Mouse (Mus musculus) skeletal muscle tissue, adult 2 months (tissue): ENCODE results near the gene Maml1.

Experiments used
- DNase-seq: peaks from one replicate; pipeline ENCODE4 v3.0.0-alpha.2; 2012; ENCODE audit warnings: low read depth, low spot score

Maml1 gene

DNA sequence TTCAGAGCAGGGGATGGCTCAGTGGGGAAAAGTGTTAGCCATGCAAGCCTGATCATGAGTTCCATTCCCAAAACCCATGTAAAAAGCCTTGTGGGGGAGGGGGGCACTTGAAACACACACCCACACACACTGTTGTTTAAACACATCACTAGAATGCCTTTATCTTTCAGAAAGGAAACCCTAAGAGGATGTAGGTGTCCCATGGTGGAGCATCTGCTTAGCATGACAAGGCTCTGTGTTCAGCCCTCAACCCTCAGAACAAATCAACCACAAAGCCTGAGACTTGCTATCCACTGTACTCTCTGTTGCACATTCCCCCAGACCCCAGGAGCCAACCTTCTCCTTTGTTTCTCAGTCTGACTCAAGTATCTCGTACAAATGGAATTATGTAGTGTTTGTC, 12.1 kb downstream of the Maml1 start:
- no peak for DNase-seq

DNA sequence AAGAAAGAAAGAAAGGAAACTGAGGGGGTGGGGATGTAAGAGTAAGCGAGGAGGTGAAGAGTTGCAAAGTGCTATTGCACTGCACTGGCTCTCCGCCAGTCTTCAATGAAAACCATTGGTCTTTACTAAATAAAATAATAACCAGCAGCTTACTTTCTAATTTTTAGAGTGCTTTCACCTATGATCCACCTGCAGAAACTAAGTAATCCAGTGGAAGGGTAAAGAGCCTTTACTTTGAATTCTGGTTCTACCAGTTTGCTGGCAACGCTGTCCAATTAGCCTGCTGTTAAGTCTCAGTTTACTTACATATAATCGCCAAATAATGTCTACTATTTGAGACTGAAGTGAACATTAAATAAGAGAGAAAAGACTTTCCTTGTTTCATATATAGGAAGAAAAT, 13.1 kb downstream of the Maml1 start:
- no peak for DNase-seq

DNA sequence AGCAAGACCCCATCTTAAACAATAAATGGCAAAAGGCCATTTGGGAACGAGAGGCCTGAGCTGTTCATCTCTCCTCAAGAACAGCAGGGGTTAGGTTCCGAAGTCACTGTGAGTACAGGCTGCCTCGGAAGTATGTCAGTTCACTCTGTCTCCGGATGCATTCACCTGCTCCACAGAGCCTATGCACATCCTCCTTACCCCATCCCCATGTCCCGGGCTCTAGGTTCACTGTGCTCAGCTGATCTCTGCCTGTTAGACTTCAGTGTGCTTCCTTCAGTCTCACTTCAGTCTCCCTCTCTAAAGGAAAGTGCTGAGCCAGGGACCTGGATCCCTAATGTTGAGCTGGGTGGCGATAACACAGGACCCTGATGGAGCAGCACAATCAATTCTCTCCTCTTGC, 14.4 kb downstream of the Maml1 start:
- DNase-seq: no peak

DNA sequence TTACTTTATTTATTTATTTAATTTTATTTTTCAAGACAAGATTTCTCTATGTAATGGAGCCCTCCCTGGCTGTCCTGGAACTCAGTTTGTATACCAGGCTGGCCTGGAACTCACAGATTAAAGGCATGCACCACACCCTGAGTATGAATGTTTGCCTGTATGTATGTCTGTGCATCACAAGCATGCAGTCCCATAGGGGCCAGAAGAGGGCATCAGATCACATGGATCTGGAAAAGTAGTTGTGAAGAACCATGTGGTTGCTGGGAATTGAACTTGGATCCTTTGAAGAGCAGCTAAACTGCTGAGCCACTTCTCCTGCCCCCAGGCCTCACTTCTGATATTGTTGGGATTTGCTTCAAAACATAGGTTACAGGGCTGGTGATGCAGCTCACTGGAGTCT, 15.1 kb downstream of the Maml1 start:
- no peak for DNase-seq

DNA sequence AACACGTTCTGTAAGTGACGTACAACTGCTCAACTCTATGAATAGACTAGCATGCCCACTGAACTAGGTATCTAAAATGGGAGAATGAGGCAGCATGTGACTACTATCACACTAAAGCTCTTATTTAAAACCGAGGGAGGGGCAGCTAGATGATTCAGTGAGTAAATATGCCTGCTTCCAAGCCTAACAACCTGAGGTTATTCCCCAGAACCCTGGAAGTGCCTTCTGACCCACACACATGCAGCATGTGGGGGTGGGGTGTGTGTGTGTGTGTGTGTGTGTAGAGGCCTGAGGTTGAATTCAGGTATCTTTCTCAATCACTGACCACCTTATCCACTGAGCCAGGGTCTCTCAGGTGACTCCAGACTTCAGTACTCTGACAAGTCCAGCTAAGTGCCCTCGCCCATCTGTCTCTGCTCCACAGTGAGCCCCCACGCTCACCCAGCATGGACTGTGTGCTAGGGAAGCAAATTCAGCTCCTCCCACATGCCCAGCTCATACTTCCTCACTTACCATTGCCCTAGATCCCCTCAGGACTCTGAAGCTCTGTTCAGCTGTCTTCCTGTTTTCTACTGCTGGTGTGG, 16.5 kb downstream of the Maml1 start:
- DNase-seq: no peak

DNA sequence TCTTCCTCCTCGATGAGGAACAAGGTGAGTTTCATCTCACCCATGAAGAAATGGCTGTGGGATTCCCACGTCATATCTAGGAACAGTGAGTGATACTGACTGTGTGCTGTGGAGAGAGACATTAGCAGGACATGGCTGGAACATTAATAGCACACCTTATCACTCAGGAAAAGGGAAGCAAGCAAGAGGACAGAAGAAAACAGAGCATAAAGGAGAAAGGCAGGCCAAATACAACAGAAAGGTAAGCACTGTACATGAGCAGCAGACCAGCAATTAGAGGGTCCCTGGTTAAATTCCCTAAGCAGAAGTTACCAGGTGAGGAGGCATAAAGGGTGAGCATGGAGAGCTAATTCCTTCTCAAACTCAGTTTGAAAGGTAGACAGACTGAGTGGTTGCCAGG, 17.0 kb downstream of the Maml1 start:
- no peak for DNase-seq

DNA sequence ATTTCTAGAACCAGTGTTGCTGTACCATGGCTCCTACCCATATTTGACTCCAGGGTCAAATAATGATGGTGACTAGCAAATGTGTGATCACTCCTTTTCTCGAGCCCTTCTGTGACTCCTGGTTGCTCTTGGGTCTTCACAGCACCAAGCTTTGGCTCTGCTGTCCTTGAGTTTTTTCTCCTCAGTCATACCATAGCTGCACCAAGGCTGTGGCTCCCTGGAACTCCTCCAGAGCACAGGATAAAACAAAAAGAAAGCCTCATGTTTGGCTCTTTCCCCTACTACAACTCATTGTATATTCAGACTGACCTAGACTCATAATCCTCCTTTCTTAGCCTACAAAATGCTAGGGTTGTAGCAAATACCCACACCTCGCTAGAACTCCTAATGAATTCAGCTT, 19.3 kb downstream of the Maml1 start:
- no peak for DNase-seq

DNA sequence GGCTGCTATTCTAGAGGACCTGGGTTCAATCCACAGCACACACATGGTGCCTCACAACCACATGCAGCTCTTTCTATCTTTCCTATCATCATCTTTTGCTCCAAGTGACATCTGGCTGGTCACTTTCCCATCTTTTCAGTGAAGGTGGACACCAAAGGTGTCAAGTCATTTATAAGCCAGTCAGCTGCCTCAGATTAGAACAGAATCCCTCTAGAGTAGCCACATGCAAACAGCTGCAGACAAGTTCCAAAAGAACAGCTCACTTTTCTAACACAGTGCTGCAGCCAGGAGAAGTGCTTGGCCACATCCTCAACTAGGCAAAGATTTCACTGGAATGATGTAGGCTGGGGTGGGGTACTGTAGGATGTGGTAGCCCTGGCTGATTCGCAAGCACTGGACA, 22.2 kb downstream of the Maml1 start:
- DNase-seq: no peak

DNA sequence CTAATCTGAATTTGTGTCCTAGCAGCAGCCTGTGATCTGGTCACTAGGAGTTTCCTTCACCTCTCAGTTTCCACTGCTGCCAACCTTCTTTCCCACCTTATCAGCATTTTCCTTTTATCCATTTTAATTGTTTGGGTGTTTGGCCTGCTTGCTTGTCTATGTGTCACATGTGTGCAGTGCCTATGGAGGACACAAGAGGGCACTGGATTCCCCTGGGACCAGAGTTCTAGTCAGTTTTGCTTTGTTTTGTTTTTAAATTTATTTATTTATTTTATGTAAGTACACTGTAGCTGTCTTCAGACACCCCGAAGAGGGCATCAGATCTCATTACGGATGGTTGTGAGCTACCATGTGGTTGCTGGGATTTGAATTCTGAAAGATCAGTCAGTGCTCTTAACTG, 22.9 kb downstream of the Maml1 start:
- DNase-seq: no peak

DNA sequence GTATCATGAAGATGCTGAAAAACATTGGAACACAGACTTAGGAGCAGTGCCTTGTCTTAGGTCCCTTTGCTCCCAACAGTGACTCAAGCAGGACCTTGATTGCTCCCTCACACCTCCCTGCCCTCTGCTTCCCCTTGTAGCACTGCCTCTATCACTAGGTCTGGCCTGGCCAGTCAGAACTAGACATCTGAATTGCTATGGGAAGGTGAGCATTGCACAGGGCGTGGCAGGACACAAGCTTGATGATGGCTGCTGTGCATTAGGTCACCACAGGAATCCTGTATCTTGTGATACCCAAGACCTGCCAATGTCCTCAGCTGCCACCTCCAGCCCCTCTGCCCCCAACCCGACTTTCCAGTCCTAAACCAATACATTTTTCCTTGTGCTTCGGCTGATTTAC, 25.1 kb downstream of the Maml1 start:
- no peak for DNase-seq

DNA sequence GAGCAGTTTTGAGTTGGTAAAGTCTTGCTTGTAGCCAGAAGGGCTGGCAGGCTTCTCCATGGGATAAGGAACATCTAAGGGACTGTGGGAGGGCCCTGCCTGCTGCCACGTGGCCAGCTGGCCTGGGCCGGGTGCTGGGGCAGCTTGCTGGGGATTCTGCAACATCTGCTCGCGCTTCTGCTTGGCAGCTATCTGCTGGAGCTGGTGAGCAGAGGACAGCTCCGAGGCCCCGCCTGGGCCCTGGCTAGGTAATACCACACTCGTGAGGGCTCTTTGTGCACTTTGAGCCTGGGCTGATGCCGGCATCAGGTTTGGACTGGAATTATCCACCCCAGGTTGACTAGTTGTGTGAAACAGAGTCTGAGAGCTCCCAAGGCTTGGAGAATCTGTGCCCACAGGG, 26.2 kb downstream of the Maml1 start:
- DNase-seq: peak; percentile 30

DNA sequence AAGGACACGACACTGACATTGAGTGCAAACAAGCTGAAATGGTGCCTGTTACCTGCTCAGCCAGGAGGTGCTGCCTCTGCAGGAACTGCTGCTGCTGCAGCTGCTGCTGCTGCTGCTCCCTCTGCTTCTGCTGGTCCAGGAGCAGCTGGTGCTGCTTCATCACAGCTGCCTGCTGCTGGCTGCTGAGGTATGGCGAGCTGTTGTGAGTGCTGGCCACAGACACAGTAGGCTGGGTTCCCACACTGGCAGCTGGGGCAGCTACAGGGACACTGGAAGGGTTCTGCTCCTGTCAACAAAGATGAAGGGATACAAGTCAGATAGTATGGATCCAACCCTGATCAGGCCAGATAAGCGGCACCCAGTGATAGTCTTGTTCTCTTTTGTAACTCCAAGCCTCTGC, 28.9 kb downstream of the Maml1 start:
- no peak for DNase-seq

DNA sequence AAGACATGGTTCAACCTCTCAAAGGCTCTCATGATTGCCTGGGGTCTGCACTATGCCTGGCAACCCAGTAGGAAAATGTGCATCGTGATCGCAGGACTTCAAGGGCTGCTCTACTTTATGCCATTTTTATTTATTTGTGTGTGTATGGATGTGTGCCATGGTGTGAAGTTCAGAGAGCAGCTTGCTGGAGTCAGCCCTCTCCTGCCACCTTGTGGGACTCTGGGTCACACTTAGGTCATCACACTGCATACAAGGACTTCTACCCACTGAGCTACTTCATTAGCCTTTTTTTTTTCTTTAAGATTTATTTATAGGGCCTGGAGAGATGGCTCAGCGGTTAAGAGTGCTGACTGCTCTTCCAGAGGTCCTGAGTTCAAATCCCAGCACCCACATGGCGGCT, 30.1 kb downstream of the Maml1 start:
- DNase-seq: no peak

DNA sequence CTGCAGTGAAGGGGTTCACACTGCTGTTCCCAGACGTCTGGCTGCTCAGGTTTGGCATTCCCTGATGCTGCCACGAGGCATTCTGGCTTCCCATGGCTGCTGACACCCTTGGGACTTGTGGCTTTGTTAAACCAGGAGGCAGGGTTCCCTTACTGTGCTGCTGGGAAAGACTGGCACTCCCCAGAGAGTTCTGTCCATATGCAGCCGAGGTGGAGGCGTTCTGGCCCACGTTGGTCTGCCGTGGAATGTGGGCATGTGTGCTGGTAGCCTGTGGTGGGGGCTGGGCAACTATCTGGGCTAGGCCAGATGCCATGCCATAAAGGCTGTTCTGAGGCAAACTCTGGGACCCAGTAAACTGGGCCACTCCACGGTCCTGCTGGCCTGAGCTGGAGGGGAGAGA, 33.8 kb downstream of the Maml1 start:
- DNase-seq: no peak

DNA sequence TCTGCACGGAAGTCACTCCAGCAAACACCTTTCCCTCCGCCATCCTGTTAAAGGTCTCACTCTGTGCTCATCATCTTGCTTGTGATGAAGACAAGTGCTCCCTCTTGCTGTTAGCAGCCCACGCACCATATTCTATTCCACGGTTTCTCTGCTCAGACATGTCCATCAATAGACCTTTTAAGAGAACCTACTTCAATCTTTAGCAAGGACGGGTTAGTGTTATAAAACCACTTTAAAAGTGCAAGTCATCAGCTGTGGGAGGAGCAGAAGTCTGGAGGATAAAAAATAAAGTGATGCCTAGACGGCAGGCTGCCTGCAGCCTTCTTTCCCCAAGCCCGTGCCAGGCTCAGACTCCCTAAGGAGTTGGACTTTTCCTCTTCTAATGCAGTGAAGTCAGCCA, 35.5 kb downstream of the Maml1 start:
- DNase-seq: no peak

DNA sequence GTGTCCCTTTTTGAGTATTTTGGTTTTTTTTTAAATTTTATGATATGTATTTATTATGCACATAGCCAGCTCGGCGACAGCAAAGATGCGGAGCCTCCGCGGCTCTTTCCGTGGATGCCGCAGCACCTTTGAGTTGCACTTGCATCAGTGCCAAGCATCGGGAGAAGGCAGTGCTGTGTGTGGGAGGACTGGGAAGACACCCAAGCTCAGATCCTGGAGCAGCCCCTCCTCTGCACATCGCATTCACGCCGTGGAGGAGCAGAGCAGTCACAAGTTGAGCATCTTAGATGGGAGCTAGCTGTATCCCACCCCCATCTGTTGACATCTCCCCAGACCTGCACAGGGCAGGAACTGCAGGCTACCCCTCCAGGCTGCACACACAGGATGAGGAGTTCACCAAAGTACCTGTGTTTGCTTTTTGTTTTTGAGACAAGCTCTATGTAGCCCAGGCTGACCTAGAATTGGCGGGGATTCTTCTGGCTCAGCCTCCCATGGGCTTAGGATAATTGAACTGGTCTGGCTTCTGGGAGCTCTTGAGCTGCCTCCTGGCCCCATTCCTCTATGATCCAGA, 38.0 kb downstream of the Maml1 start:
- no peak for DNase-seq

DNA sequence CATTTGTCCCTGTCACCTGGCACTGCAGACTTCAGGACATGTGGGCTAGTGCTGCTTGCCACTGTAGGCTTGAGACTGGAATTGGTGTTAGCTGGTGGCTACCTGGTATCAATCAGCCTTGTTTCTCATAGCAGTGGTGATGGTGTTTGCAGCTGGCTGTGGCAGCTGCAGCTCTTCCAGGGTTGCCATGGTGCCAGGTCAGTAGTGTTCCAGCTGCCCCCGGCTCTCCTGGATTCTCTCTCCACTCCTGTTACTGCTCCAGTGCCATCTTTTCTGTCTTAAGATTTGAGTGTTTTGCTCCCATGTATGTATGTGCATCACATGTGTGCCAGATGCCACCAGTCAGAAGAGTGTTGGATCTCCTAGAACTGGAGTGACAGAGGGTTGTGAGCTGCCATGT, 38.7 kb downstream of the Maml1 start:
- no peak for DNase-seq

DNA sequence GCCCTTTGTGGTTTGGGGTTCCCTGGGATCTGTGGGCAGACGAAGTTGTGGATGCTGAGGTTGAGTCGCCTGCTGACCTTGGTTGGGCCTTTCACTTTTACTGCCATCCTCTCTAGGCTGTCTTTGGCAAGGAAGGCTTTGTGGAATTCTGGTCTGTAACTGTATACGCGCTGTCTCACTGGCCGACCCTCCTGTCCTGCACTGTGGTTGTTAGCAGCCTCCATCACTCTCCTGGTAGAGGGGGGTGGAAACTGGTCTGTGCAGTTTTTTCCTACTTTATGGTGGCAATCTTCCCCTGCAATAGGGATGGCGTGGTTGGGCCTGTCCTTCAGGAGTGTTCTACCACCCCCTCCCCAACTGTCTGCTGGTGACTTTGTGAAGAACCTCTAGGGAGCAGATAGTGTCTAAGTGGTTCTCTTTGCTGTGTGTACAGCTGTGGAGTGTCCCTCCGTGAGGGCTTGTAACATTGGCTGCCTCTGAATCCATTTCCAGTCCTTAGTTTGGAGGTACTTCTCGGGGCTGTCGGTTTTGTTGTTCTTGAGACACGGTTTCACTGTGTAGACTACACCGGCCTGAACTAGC, 39.3 kb downstream of the Maml1 start:
- DNase-seq: no peak

DNA sequence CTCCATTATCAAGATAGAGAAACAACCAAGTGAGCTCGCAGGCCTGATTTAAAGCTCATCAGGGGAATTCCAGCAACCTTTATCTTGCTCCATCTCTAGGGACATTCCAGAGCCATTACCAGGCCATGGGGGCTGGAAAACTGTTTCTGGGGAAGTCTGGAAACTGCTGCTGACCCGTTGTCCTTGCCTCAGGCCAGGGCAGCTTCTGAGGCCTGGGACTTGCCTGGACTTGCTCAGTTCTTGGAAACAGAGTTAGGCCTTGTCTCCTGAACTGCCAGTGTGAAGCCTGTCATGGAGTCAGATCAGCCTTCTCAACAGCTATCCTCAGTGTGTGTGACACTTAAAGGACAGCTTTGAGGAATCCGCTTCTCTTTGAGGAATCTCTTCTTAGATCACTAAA, 39.9 kb downstream of the Maml1 start:
- DNase-seq: no peak

DNA sequence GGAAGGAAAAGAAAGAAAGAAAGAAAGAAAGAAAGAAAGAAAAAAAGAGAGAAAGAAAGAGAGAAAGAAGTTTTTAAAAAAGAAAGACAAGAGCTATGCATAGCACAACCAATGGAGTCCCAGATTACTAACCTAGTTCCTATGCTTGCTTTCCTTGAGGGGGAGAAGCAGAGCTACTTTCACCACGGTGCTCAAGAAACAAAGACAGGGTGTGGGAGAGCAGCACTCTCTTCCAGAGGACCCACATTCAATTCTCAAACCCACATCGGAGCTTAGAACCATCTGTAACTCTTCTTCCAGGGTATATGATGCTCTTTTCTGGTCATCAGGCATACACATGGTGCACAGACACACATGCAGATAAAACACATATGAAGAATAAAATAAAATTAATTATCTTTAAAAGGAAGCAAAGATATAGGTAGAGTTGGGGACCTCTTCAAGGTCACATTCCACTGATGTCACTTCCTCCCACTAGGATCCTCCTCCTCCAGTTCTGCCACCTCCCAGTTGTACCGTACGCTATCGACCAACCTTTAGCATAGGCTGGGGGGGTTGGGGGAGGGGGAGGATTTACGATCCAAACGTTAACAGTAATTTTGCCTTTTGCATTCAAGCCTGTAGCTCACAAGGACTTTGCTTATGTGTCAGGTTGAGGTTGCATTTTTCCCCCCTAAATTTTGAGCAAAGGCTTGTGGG, 43.5 kb downstream of the Maml1 start:
- DNase-seq: no peak

DNA sequence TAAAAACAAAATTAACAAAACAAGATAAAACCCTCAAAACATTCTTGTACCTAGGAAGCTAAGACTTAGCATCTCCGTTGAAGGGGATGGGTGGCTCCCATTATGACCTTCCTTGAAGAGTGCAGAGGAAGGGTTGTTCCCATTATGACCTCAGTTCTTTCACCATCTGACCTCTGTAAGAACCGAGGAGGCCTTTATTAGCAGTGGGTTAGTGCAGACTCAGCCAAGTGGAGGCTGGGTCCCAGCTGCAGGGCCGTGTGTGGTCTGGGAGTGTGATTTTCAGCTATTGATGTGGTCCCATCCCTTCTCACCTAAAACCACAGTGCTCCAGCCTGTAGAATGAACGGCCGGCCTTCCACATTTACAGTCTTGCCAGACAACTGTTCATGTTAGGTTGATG, 46.8 kb downstream of the Maml1 start:
- no peak for DNase-seq

DNA sequence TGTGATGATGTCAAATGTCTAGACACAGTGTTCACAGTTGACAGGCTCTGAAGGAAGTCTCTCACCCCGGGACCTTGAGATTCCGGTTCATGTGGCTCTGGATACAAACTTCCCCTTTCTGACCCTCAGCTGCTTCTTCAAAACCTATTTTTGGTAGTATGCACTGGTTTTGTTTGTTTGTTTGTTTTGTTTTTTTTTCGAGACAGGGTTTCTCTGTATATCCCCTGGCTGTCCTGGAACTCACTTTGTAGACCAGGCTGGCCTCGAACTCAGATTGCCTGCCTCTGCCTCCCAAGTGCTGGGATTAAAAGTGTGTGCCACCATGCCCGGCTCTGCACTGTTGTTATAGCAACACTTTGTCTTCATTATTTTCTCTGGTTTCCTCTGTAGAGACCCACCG, 48.2 kb downstream of the Maml1 start:
- DNase-seq: no peak

DNA sequence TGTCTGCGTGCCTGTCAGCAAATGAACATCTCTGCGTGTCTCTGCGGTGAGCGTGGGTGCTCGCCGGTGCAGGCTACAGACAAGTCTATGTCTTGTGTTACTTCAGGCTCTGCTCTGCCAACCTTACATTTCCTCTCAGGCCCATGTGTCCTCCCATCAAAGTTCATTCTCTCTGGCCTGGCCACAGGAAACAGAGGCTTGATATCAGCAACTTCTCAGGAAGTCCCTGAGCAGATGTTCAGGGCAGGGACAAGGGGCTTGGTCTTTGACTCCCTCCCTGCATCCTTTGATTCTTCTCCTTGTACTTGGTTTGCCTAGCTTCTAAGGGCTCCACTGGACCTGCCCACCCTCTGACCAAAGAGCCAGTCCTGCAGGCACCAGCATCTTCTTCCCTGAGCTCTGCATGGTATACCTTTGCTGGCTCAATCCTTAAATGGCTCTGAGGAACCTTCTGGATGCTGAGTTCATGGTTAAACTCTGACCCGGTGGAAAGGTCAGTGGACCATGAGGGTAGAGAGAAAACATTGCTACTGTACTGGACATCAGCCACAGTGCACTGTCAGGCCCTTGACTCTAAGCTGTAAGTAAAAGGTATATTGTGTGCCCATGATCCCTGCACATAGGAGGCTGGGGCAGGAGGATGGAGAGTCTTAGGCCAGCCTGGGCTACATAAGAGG, 51.7 kb downstream of the Maml1 start:
- DNase-seq: no peak
